Mouse (Mus musculus): ENCODE results near the gene Nckap1l. TPM values are rescaled to one million over a fixed set of nuclear protein-coding genes. Genes with fewer than 3 reads are reported as not detected.
"Not testable (repeated sequence)": the region's sequence is repeated elsewhere in the genome, so short reads cannot be mapped to it uniquely, and the experiment has no call there.

Nckap1l gene
- 2.5 and 3.0 TPM in 2 replicates for total RNA-seq (2021)
- long read RNA-seq, result 0 reads

GRCm38 (mm10) chr15:103453551-103454218 lies at the start of gene Nckap1l:
Gene Nckap1l (plus strand): TSS chr15:103453794.
- no peak for DNase-seq

GRCm38 (mm10) chr15:103405586-103405985 lies 48.0 kb upstream of the Nckap1l start:
- DNase-seq, result not testable (repeated sequence)

- no peak for DNase-seq
These were observed 26.6 kb upstream of the Nckap1l start for GRCm38 (mm10) chr15:103427017-103427416.

GRCm38 (mm10) chr15:103430241-103430640 lies 23.4 kb upstream of the Nckap1l start, which contains the start of gene Gtsf1:
Gene Gtsf1 (minus strand): TSS chr15:103430470.
- DNase-seq, result no peak

GRCm38 (mm10) chr15:103445966-103446365 lies 7.6 kb upstream of the Nckap1l start:
- DNase-seq, result not testable (repeated sequence)

- no peak for DNase-seq
These were observed 5.2 kb upstream of the Nckap1l start, which contains the start of gene Gtsf2 for GRCm38 (mm10) chr15:103448369-103448768. Gene Gtsf2 (minus strand): TSS chr15:103448469.

- no peak for DNase-seq
These were observed 855 bp downstream of the Nckap1l start for GRCm38 (mm10) chr15:103454449-103454848.

GRCm38 (mm10) chr15:103462539-103463261 lies 9.1 kb downstream of the Nckap1l start:
- no peak for DNase-seq

GRCm38 (mm10) chr15:103471488-103472194 lies 18.0 kb downstream of the Nckap1l start:
- DNase-seq, result no peak

- DNase-seq, result no peak
These were observed 18.7 kb downstream of the Nckap1l start for GRCm38 (mm10) chr15:103472265-103472664.

GRCm38 (mm10) chr15:103473182-103473581 lies 19.6 kb downstream of the Nckap1l start:
- no peak for DNase-seq

- no peak for DNase-seq
These were observed 20.2 kb downstream of the Nckap1l start for GRCm38 (mm10) chr15:103473769-103474168.

- no peak for DNase-seq
These were observed 25.5 kb downstream of the Nckap1l start for GRCm38 (mm10) chr15:103479080-103479606.

GRCm38 (mm10) chr15:103480129-103480528 lies 26.5 kb downstream of the Nckap1l start:
- DNase-seq, result no peak

GRCm38 (mm10) chr15:103482488-103482887 lies 28.9 kb downstream of the Nckap1l start:
- peak; percentile 34 for DNase-seq

- no peak for DNase-seq
These were observed 30.9 kb downstream of the Nckap1l start for GRCm38 (mm10) chr15:103484490-103484889.

GRCm38 (mm10) chr15:103485106-103485505 lies 31.5 kb downstream of the Nckap1l start:
- no peak for DNase-seq

- no peak for DNase-seq
These were observed 33.1 kb downstream of the Nckap1l start for GRCm38 (mm10) chr15:103486658-103487057.

GRCm38 (mm10) chr15:103488336-103488735 lies 34.7 kb downstream of the Nckap1l start:
- DNase-seq, result peak; percentile 27

- DNase-seq, result peak; percentile 55
These were observed 42.9 kb downstream of the Nckap1l start for GRCm38 (mm10) chr15:103496204-103497140.

- no peak for DNase-seq
These were observed 44.6 kb downstream of the Nckap1l start for GRCm38 (mm10) chr15:103498157-103498556.
